Mouse (Mus musculus): Measurements from ENCODE around the gene Snrpc.

Gene Snrpc

GRCm38 (mm10) chr17:27866737-27867136 is 28.8 kb downstream of the Snrpc start:
- DNase-seq: no peak

DNA sequence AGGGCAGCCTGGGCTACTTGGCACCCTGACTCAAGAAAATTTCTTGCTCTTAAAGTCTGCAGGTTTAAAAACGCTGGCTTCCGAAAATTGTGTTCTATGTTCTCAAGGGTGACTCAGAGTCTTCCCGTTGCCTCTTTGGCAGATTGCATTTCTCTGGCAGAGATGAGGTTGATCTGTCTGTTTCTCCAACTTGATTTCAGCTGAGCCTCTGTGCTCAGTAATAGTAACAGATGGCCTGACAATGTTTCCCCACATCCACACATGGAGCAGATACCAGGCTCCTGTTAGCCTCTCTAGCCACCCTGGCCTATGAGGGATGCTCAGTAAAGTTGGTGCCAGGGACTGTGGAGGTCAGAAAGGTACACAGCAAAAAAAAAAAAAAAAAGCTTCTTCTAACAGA is 33.9 kb downstream of the Snrpc start:
- no peak for DNase-seq

- no peak for DNase-seq
These were observed 35.6 kb downstream of the Snrpc start for GRCm38 (mm10) chr17:27873583-27873982.

DNA sequence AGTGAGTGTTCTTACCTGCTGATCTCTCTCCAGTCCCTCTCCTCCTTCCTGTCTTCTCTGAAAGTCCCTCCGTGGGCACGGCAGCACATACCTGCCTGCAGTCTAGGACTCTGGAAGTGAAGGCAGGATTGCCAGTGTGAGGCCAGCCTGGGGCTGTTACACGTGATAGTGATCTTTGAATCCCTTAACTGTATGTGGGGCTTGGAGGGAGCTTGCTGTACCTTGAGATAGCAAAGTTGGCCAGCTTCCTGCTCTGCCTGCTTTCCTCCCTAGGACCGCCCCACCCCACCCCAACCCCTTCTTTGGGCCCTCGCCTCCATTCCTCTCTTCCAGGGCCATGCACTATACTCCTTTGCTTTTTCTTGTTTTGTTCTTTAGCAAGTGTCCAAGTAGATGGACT is 36.6 kb downstream of the Snrpc start:
- no peak for DNase-seq

DNA sequence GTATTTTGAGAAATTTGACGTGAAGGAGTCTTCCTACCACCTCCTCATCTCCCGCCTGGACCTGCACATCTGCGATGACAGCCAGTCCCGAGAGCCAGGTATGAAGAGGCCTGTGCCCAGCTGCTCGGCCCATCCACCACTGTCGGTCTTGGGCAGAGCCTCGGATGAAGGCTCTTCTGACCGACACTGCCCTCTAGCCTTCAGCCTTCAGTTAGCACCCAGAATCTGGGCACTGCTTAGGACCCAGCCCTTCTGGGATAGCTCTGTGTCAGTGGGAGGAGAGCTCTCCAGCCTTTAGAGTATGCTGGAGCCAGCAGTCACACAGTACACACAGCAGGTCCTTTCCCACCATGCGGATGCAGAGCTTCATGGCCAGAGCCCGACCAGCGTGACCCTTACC is 43.6 kb downstream of the Snrpc start:
- no peak for DNase-seq

DNA sequence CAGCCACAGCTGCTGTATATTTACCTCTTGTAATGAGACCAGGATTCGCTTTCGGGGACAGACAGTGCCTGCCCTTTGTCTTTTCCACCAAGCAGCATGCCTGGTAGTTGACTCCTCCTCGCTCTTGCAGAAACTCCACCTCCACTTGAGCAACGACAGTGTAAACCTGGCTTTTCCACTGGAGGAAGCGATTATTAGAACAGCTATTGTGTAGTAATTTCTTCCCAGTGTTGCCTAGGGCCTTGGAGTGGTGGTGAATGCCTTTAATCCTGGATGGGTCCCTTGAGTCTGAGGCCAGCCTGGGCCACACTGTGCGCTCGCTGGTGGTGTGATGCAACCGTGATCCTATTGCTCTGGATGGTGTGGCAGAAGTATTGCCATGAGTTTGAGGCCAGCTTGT is 45.2 kb downstream of the Snrpc start:
- DNase-seq: no peak

- DNase-seq: no peak
These were observed 46.0 kb downstream of the Snrpc start for GRCm38 (mm10) chr17:27883994-27884393.

DNA sequence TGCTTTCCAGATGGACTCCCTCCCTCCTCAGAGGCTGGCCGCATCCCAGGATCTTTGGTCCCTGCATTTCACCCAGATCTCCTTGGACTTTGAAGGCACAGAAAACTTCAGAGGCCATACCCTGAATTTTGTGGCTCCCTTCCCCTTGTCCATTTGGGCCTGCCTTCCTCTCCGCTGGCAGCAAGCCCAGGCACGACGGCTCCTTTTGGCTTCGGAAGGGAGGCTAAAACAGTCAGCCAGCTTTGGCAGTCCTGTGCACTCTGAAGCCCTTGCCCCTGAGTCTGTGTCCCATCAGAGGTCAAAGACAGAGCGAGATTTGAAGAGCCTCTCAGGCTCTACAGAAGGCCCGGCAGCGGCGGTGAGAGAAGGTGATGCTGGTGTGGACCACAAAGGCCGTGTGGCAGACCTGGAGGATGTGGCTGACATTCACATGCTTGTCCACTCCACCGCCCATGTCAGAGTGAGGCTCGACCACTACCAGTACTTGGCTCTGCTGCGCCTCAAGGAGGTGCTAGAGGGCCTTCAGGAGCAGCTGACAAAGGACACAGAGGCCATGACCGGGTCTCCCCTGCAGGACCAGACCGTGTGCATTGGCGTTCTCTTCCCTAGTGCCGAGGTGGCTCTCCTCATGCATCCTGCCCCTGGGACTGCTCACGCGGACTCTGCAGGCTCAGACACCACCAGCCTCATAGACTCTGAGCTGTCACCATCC is 48.7 kb downstream of the Snrpc start:
- DNase-seq: no peak
